Mouse (Mus musculus) myocyte (in vitro differentiated cells): Measurements from ENCODE around the gene Snrpa. TPM values are rescaled to one million over a fixed set of nuclear protein-coding genes. Genes with fewer than 3 reads are reported as not detected.

Source experiments
- H3K27me3 ChIP-seq: one replicate; pipeline ENCODE4 v1.6.1; 2011; ENCODE audit not compliant: control insufficient read depth, insufficient read depth, insufficient read length
- H3K36me3 ChIP-seq: one replicate; pipeline ENCODE4 v1.6.1; 2011; ENCODE audit not compliant: control insufficient read depth, insufficient read depth
- H3K4me2 ChIP-seq: one replicate; pipeline ENCODE4 v1.6.1; 2011; ENCODE audit warnings: low read depth, control low read depth
- H3K4me3 ChIP-seq: one replicate; pipeline ENCODE4 v1.5.1; 2011; ENCODE audit warnings: mild to moderate bottlenecking, control low read depth, moderate library complexity
- H3K79me2 ChIP-seq: one replicate; pipeline ENCODE4 v1.6.1; 2011; ENCODE audit not compliant: control insufficient read depth, insufficient read depth
- H3ac ChIP-seq: one replicate; pipeline ENCODE4 v1.6.1; 2011; ENCODE audit not compliant: control insufficient read depth, insufficient read length
- CEBPB ChIP-seq: IDR thresholded peaks from 2 replicates; pipeline ENCODE4 v1.6.1; 2011; ENCODE audit warnings: mild to moderate bottlenecking, moderate library complexity; ENCODE audit not compliant: poor library complexity, insufficient read depth, severe bottlenecking
- E2F4 ChIP-seq: IDR thresholded peaks from one replicate; pipeline ENCODE4 v1.6.1; 2011; ENCODE audit warnings: mild to moderate bottlenecking, control low read depth, moderate library complexity; ENCODE audit not compliant: insufficient read depth
- MAX ChIP-seq: IDR thresholded peaks from one replicate; pipeline ENCODE4 v1.6.1; 2011; ENCODE audit warnings: low read depth, mild to moderate bottlenecking, control low read depth
- MYOD1 ChIP-seq, 3 experiments: IDR thresholded peaks; one replicate each; pipeline ENCODE4 v1.6.1; 2011; ENCODE audit warnings: control low read depth in 2 of 3, low read depth in 2 of 3, mild to moderate bottlenecking in 2 of 3, moderate library complexity in 1 of 3; ENCODE audit not compliant: insufficient read length in 2 of 3, control insufficient read depth in 1 of 3
- MYOG ChIP-seq, 3 experiments: IDR thresholded peaks; one replicate each; pipeline ENCODE4 v1.6.1; 2011; ENCODE audit warnings: control low read depth in 2 of 3, low read depth in 2 of 3, mild to moderate bottlenecking in 2 of 3; ENCODE audit not compliant: insufficient read length in 2 of 3, control insufficient read depth in 1 of 3, insufficient read depth in 1 of 3
- POLR2A ChIP-seq: IDR thresholded peaks from one replicate; pipeline ENCODE4 v1.6.1; 2011; ENCODE audit warnings: low read depth, mild to moderate bottlenecking, control low read depth, moderate library complexity; ENCODE audit not compliant: insufficient read length
- POLR2AphosphoS2 ChIP-seq: IDR thresholded peaks from one replicate; pipeline ENCODE4 v1.6.1; 2011; ENCODE audit warnings: low read depth, control low read depth; ENCODE audit not compliant: insufficient read length
- REST ChIP-seq: IDR thresholded peaks from one replicate; pipeline ENCODE4 v1.6.1; 2011; ENCODE audit warnings: mild to moderate bottlenecking, control low read depth, moderate library complexity; ENCODE audit not compliant: insufficient read depth, insufficient read length
- SRF ChIP-seq: IDR thresholded peaks from one replicate; pipeline ENCODE4 v1.6.1; 2011; ENCODE audit warnings: low read depth; ENCODE audit not compliant: control insufficient read depth, insufficient read length
- TCF12 ChIP-seq: IDR thresholded peaks from one replicate; pipeline ENCODE4 v1.6.1; 2011; ENCODE audit warnings: mild to moderate bottlenecking, control low read depth; ENCODE audit not compliant: poor library complexity, insufficient read depth, severe bottlenecking
- TCF3 ChIP-seq: IDR thresholded peaks from one replicate; pipeline ENCODE4 v1.6.1; 2011; ENCODE audit warnings: low read depth, control low read depth; ENCODE audit not compliant: insufficient read length
- USF1 ChIP-seq: IDR thresholded peaks from one replicate; pipeline ENCODE4 v1.6.1; 2011; ENCODE audit warnings: low read depth, mild to moderate bottlenecking, control low read depth, moderate library complexity
- polyA plus RNA-seq: library from polyadenylated mRNA; unstranded; fragments of >200 nt; fragmentation: generic; extraction: Trizol; gene quantifications from one replicate; pipeline ENCODE4 v1.2.1, GENCODE M21; 2012; ENCODE audit warnings: missing spikeins

Snrpa gene
- polyA plus RNA-seq, 1 experiment = 166 TPM

- Histone ChIP-seq H3K79me2 (peaks cover 7% of the 10 kb centered on the region), H3K4me3 (no peak overlapping the region), H3ac (no peak overlapping the region), H3K4me2 (no peak overlapping the region), H3K36me3 (peaks cover 5% of the 10 kb centered on the region), H3K27me3 (no peaks in the 10 kb centered on the region)
- TF ChIP-seq SRF (no peak), CEBPB (no peak), USF1 (no peak), MAX (no peak), POLR2A (no peak), POLR2AphosphoS2 (no peak), TCF12 (no peak), REST (no peak), E2F4 (no peak), MYOD1 (IDR thresholded peaks at IDR 0.05; ENCODE audit: control insufficient read depth in 1 of 3, insufficient read length in 2 of 3, low read depth in 2 of 3) (no peak), MYOG (IDR thresholded peaks at IDR 0.05; ENCODE audit: control insufficient read depth in 1 of 3, insufficient read depth in 1 of 3, insufficient read length in 2 of 3, low read depth in 2 of 3) (no peak), TCF3 (no peak)
Observed at GRCm38 (mm10) chr7:27174496-27174895, 21.6 kb downstream of the Snrpa start.

GRCm38 (mm10) chr7:27170981-27171380, 25.1 kb downstream of the Snrpa start:
- TF ChIP-seq E2F4 (no peak), TCF3 (no peak), SRF (no peak), MYOD1 (IDR thresholded peaks at IDR 0.05; ENCODE audit: control insufficient read depth in 1 of 3, insufficient read length in 2 of 3, low read depth in 2 of 3) (no peak), REST (no peak), POLR2AphosphoS2 (no peak), MAX (no peak), MYOG (IDR thresholded peaks at IDR 0.05; ENCODE audit: control insufficient read depth in 1 of 3, insufficient read depth in 1 of 3, insufficient read length in 2 of 3, low read depth in 2 of 3) (no peak), TCF12 (no peak), CEBPB (no peak), USF1 (no peak), POLR2A (no peak)
- Histone ChIP-seq H3K79me2 (peaks cover 2% of the 10 kb centered on the region), H3K36me3 (peaks cover 5% of the 10 kb centered on the region), H3ac (no peak overlapping the region), H3K4me3 (no peak overlapping the region), H3K27me3 (no peaks in the 10 kb centered on the region), H3K4me2 (no peak overlapping the region)

GRCm38 (mm10) chr7:27168371-27168770, 27.7 kb downstream of the Snrpa start:
- peaks cover 12% of the 10 kb centered on the region for H3K79me2 ChIP-seq
- H3K36me3 ChIP-seq = no peaks in the 10 kb centered on the region
- H3K27me3 ChIP-seq = no peaks in the 10 kb centered on the region
- TF ChIP-seq MYOD1 (IDR thresholded peaks at IDR 0.05; ENCODE audit: control insufficient read depth in 1 of 3, insufficient read length in 2 of 3, low read depth in 2 of 3) (no peak), CEBPB (no peak), POLR2A (no peak)
- H3ac ChIP-seq = no peak overlapping the region
- H3K4me2 ChIP-seq = no peak overlapping the region
- no peak overlapping the region for H3K4me3 ChIP-seq

DNA sequence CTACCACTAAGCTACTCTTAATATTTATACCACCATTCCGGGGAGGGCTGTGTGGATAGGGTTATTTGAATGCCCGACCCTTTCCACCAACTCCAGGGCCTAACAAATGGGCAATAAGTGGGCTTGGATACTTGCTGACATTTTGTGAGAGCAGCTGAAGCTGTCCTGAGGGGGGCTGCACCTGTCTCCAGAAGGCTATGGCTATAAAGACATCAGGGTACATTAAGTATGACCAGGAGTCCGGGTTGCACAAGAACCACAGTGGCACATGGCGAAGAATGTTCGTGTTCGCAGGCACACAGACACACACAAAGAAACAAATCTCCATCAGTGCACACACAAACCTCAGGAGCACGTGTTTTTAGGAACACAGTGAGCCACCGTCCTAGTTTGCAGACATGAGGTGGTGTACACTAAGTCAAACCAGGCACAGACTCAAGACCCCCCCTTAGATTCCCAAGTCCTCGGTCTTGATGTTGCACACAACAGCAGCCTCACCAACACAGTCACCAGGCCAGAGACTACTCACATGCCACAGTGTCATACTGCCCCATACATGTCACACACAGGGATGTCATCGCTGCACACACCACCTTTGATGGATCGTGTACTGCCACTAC, 28.5 kb downstream of the Snrpa start:
- H3ac ChIP-seq = no peak overlapping the region
- peaks cover 12% of the 10 kb centered on the region for H3K79me2 ChIP-seq
- H3K4me2 ChIP-seq = peak overlapping the region; percentile 99
- no peaks in the 10 kb centered on the region for H3K27me3 ChIP-seq
- TF ChIP-seq SRF (no peak), TCF3 (no peak)
- peak overlapping the region; percentile 74 for H3K4me3 ChIP-seq
- H3K36me3 ChIP-seq = no peaks in the 10 kb centered on the region

DNA sequence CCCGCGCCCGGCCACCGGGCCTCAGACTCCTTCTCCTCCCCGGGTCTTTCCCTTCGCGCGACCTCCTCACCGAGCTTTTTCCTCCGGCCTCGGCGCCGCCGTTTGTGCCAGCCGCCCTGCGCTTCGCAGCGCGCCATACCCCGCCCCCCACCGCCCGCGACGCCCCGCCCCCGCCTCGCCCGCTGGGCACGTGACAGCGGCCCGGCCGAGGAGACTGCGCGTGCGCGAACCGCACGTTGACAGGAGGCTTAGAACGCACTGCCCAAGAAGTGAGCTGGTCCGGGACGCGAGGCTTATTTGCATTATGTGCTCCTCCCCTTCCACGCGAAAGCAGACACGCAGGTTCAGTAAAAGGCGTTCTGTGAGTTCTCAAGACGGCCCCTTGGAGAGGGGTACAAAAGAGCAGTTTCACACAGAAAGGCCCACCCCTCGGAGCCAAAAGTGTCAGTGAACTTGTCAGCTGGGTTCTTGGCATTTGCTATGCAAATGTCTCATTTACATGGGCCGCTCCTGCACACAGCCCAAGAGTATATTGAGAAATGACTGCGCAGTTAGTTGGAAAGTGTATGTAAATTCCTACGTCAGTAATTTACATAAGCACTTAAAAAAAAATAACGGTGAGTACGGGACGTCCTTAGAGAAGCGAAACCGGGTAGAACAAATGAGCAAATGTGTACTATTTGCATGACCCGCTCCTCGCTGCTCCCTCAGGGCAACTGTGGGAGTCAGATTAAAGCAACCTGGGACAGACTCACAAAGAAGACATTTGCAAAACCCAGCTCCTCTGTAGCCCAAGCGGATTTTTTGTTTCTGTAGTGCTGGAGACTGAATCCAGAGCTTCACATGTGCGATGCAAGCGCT, 29.2 kb downstream of the Snrpa start, which contains the start of gene Egln2:
Gene Egln2, minus strand, starts transcription at position 189 of the 861 bp plus-strand sequence.
- no peaks in the 10 kb centered on the region for H3K36me3 ChIP-seq
- H3K4me2 ChIP-seq = peak within 1 kb of the TSS; percentile 99
- no peaks in the 10 kb centered on the region for H3K27me3 ChIP-seq
- peak within 1 kb of the TSS; percentile 46 for H3ac ChIP-seq
- H3K4me3 ChIP-seq = peak within 1 kb of the TSS; percentile 74
- peaks cover 12% of the 10 kb centered on the region for H3K79me2 ChIP-seq
- TF ChIP-seq POLR2AphosphoS2 (peak; percentile 91), MYOD1 (IDR thresholded peaks at IDR 0.05; ENCODE audit: control insufficient read depth in 1 of 3, insufficient read length in 2 of 3, low read depth in 2 of 3) (no peak), TCF3 (no peak), POLR2A (peak; percentile 72), CEBPB (no peak), E2F4 (no peak), SRF (no peak), REST (no peak), MAX (no peak), TCF12 (no peak), MYOG (IDR thresholded peaks at IDR 0.05; ENCODE audit: control insufficient read depth in 1 of 3, insufficient read depth in 1 of 3, insufficient read length in 2 of 3, low read depth in 2 of 3) (no peak), USF1 (peak; percentile 80)
